Comparison of ENCODE assay signal across 11 mouse cellular contexts in genomic region chr10:80962585-80962984, GRCm38 (mm10). TPM values are rescaled to one million over a fixed set of nuclear protein-coding genes. Genes with fewer than 3 reads are reported as not detected.
DNase-seq lines count a peak whose midpoint lies in the region; ATAC-seq and TF ChIP-seq lines count a peak whose summit lies in the region.
"Had no signal": no experiment of that assay in that cellular context is flagged by ENCODE, and none has a peak within 500 bp of the region (broad histone marks: within the 10 kb centered on the region; RNA-seq: fewer than 3 reads in every experiment).

No protein-coding gene starts in this region.

- no peaks in the 10 kb centered on the region for H3K36me3 ChIP-seq in embryonic facial prominence, embryonic 10.5 days (replicated peaks)
- H3K36me3 ChIP-seq in intestine, embryonic 15.5 days = no peaks in the 10 kb centered on the region
- H3K36me3 ChIP-seq in macrophage (ENCODE audit: inconsistent target) = no peaks in the 10 kb centered on the region
- H3K36me3 ChIP-seq: forebrain, embryonic 12.5 days had no signal

- no peaks in the 10 kb centered on the region for H3K27me3 ChIP-seq in embryonic facial prominence, embryonic 10.5 days (replicated peaks; ENCODE audit: low read depth, poor library complexity, severe bottlenecking)
- H3K27me3 ChIP-seq in intestine, embryonic 15.5 days (replicated peaks) = no peaks in the 10 kb centered on the region
- H3K27me3 ChIP-seq: forebrain, embryonic 12.5 days; Patski had no signal

- H3K27ac ChIP-seq in layer of hippocampus, adult 2 months = peak overlapping the region; percentile 76
- H3K27ac ChIP-seq in embryonic facial prominence, embryonic 10.5 days (replicated peaks) = 0 out of 2 replicates have a peak overlapping the region, but pooled peaks have one; percentile 82
- peak overlapping the region; percentile 91; the same call in 1 of the 2 replicates for H3K27ac ChIP-seq in intestine, embryonic 15.5 days
- peak overlapping the region; percentile 76 for H3K27ac ChIP-seq in macrophage
- H3K27ac ChIP-seq: forebrain, embryonic 12.5 days had no signal

- WGBS in embryonic facial prominence, embryonic 10.5 days = 79% methylated on average over 5 of the region's 5 CpGs
- 48% methylated on average over 5 of the region's 5 CpGs for WGBS in intestine, embryonic 15.5 days
- 66% methylated on average over 4 of the region's 5 CpGs for WGBS in macrophage (ENCODE audit: missing documents)

- H3K4me2 ChIP-seq in intestine, embryonic 15.5 days (replicated peaks) = no peak overlapping the region
- H3K4me2 ChIP-seq: forebrain, embryonic 12.5 days had no signal

- H3K4me3 ChIP-seq in layer of hippocampus, adult 2 months = no peak overlapping the region
- H3K4me3 ChIP-seq in embryonic facial prominence, embryonic 10.5 days = no peak overlapping the region
- H3K4me3 ChIP-seq in intestine, embryonic 15.5 days (replicated peaks) = no peak overlapping the region
- no peak overlapping the region for H3K4me3 ChIP-seq in macrophage (ENCODE audit: inconsistent target)
- H3K4me3 ChIP-seq: forebrain, embryonic 12.5 days had no signal

- TF ChIP-seq CTCF in layer of hippocampus, adult 2 months (conservative IDR thresholded peaks at IDR 0.05) = no peak

- H3K9me3 ChIP-seq in embryonic facial prominence, embryonic 10.5 days = no peaks in the 10 kb centered on the region
- no peaks in the 10 kb centered on the region for H3K9me3 ChIP-seq in intestine, embryonic 15.5 days
- H3K9me3 ChIP-seq: forebrain, embryonic 12.5 days had no signal

- DNase-seq in layer of hippocampus, adult 2 months (ENCODE audit: low spot score in 2 of 2) = peak in 1 of 2 experiments; percentile 32
- DNase-seq in layer of hippocampus, adult 8-10 months (ENCODE audit: low spot score in 2 of 2) = no peak
- DNase-seq in embryonic facial prominence, embryonic 10.5 days (ENCODE audit: low spot score) = no peak
- no peak for DNase-seq in natural killer cell, adult 2 months (ENCODE audit: low spot score in 2 of 2)
- DNase-seq in ovary, adult 18-20 months (ENCODE audit: low spot score) = no peak
- DNase-seq: cerebellum, postnatal 10 days; right cerebral cortex, postnatal 4 days had no signal

- peaks cover 63% of the 10 kb centered on the region for H3K4me1 ChIP-seq in embryonic facial prominence, embryonic 10.5 days
- peaks cover 49% of the 10 kb centered on the region for H3K4me1 ChIP-seq in intestine, embryonic 15.5 days (replicated peaks)

- ATAC-seq in intestine, embryonic 15.5 days = no peak
- ATAC-seq: Patski had no signal

- H3K79me2 ChIP-seq in macrophage (ENCODE audit: inconsistent target) = no peaks in the 10 kb centered on the region

- no peak overlapping the region for H3K9ac ChIP-seq in intestine, embryonic 15.5 days
- H3K9ac ChIP-seq: forebrain, embryonic 12.5 days had no signal

RNA-seq across cellular contexts. Expression of gene Gadd45b, which starts 32.7 kb away (rescaled TPM):
- 10 to 100 TPM; 17.0 to 17.5 TPM for total RNA-seq in layer of hippocampus, adult 2 months (2021)
- 10 to 100 TPM; 17.4 to 22.9 (median 20.2) TPM for total RNA-seq in layer of hippocampus, adult 8-10 months (2022)
- polyA plus RNA-seq in embryonic facial prominence, embryonic 10.5 days (2016; fragmentation: Nextera tagmentation; extraction: Ambion mirVana) = 6.5 and 6.8 TPM in 2 replicates
- 26.6 and 29.9 TPM in 2 replicates for polyA plus RNA-seq in intestine, embryonic 15.5 days (2015; fragmentation: Nextera tagmentation; extraction: Ambion mirVana)
- 1,000 to 10,000 TPM in 1 of 26 experiments, 100 to 1,000 TPM in 25; 108 to 1,046 (median 613) TPM for total RNA-seq in macrophage (2018; cell fraction: chromatin; rRNA removed)
- total RNA-seq in macrophage (2018; cell fraction: cytosol; rRNA removed) = 100 to 1,000 TPM; 117 to 845 (median 491) TPM
- 1,000 to 10,000 TPM in 14 of 26 experiments, 100 to 1,000 TPM in 12; 109 to 1,748 (median 1,022) TPM for total RNA-seq in macrophage (2018; cell fraction: nucleus; rRNA removed)
- polyA plus RNA-seq in macrophage (2018) = 45.9 to 89.8 TPM (median 71.3 TPM) in 3 replicates

RNA-seq across cellular contexts. Expression of gene Lmnb2, which starts 44.5 kb away (rescaled TPM):
- 10 to 100 TPM; 20.8 to 21.9 TPM for total RNA-seq in layer of hippocampus, adult 2 months (2021)
- 10 to 100 TPM; 17.2 to 22.9 (median 19.9) TPM for total RNA-seq in layer of hippocampus, adult 8-10 months (2022)
- 82.7 and 83.1 TPM in 2 replicates for polyA plus RNA-seq in embryonic facial prominence, embryonic 10.5 days (2016; fragmentation: Nextera tagmentation; extraction: Ambion mirVana)
- polyA plus RNA-seq in intestine, embryonic 15.5 days (2015; fragmentation: Nextera tagmentation; extraction: Ambion mirVana) = 41.0 and 42.6 TPM in 2 replicates
- total RNA-seq in macrophage (2018; cell fraction: chromatin; rRNA removed) = 10 to 100 TPM in 19 of 26 experiments, 1 to 10 TPM in 7; 5.1 to 30.1 (median 12.9) TPM
- 1 to 10 TPM; 4.0 to 9.6 (median 7.0) TPM for total RNA-seq in macrophage (2018; cell fraction: cytosol; rRNA removed)
- total RNA-seq in macrophage (2018; cell fraction: nucleus; rRNA removed) = 10 to 100 TPM in 10 of 26 experiments, 1 to 10 TPM in 16; 4.9 to 32.4 (median 8.3) TPM
- 6.2 to 17.4 TPM (median 7.2 TPM) in 3 replicates for polyA plus RNA-seq in macrophage (2018)

RNA-seq across cellular contexts. Expression of gene Gng7, which starts 52.2 kb away (rescaled TPM):
- 100 to 1,000 TPM; 161 to 176 TPM for total RNA-seq in layer of hippocampus, adult 2 months (2021)
- total RNA-seq in layer of hippocampus, adult 8-10 months (2022) = 100 to 1,000 TPM; 130 to 139 (median 135) TPM
- polyA plus RNA-seq in embryonic facial prominence, embryonic 10.5 days (2016; fragmentation: Nextera tagmentation; extraction: Ambion mirVana) = 6.5 and 6.7 TPM in 2 replicates
- 4.5 and 4.7 TPM in 2 replicates for polyA plus RNA-seq in intestine, embryonic 15.5 days (2015; fragmentation: Nextera tagmentation; extraction: Ambion mirVana)
- 1 to 10 TPM in 3 of 26 experiments, under 1 TPM in 14, not detected in 9; 0.12 to 2.3 (median 0.61) TPM for total RNA-seq in macrophage (2018; cell fraction: chromatin; rRNA removed)
- total RNA-seq in macrophage (2018; cell fraction: cytosol; rRNA removed) = 1 to 10 TPM in 24 of 26 experiments, under 1 TPM in 2; 0.84 to 2.0 (median 1.4) TPM
- 1 to 10 TPM in 3 of 26 experiments, under 1 TPM in 21, not detected in 2; 0.29 to 1.4 (median 0.63) TPM for total RNA-seq in macrophage (2018; cell fraction: nucleus; rRNA removed)
- polyA plus RNA-seq in macrophage (2018) = 0.88 to 1.1 TPM (median 0.93 TPM) in 3 replicates
